Mouse (Mus musculus): Measurements from ENCODE around the gene Ly6g6d. TPM values are rescaled to one million over a fixed set of nuclear protein-coding genes. Genes with fewer than 3 reads are reported as not detected.

Ly6g6d gene
- total RNA-seq, 2 experiments from 2014 or later, result 1.1 to 2.2 TPM

GRCm38 (mm10) chr17:35097164-35097655 lies 19.3 kb upstream of the Ly6g6d start:
- DNase-seq, result peak; percentile 34

- no peak for DNase-seq
Measured at GRCm38 (mm10) chr17:35096597-35096996, 18.7 kb upstream of the Ly6g6d start.

DNA sequence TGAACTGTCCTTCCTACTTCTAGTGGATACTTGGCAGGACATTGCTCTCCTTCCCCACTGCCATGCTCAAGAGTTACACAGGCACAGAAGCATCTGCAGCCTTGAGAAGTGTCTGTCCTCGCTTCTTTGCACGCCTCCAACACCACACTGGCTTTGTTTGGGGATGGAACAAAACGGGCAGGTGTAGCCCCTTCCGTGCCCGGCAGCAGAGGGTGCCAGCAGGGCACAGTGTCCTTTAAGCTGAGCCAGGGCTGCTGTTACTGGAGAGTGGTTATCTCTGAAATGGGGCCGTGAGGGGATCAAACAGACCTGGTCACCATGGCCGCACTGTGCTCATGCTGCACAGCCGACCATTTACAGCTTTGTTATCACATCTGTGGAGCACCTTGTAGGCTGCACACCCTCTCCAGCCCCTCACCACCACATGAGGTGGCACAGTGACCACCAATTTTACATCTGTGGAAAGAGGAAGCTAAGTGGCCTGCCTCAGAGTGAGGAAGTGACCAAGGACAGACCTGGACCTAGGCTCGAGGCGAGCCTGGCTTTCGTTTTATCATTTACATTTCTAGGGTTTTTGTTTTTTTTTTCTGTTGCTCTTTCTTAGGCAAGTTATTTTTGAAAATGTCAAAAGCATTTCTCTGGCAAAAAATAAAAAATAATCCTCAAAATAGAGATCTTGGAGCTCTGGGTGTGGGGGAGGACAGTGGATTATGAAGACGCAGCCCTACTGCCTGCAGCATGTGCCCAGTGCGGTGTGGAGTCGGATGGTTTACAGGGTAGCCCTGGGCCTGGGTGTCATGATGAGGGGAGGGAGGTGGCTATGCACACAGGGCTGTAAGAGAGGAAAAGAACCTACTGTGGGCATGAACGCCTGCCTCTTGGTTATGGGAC lies 16.9 kb upstream of the Ly6g6d start:
- no peak for DNase-seq

- no peak for DNase-seq
Measured at GRCm38 (mm10) chr17:35092403-35093198, 14.7 kb upstream of the Ly6g6d start.

DNA sequence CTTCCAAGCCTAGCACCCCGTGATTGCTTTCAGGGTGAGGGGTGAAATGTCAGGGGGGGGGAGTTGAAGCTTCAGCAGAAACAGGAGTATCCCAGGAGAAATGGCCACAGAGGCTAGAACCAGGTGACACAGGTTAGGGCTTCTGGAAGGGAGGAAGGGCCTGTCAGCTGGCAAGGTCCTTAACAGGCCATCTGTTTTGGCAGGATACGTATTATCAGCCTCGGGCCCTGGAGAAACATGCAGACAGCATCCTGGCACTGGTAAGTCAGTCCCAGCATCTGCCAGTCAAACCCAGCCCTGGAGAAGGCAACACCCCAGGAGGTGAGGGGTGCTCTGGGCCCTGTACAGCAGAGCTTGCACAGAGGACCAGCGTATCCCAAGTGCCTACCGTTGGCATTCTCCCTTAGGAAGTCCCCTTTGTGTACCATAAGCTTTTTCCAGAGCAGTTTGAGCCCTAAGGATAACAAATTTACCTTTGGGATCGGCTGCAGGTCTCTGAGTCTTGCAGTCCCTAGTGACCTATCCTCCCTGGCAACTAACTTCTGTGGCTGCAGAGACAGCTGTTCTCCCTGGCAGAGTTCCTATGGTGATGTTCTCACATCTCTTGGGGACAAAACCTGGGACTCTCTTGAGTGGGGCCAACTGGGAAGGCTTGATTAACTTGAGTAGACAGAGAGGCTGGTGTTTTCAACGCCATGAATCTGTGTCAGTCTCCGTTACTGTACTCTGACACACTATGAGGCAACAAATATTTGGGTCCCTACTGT lies 12.5 kb upstream of the Ly6g6d start:
- peak; percentile 43 for DNase-seq

- peak; percentile 95 for DNase-seq
Measured at GRCm38 (mm10) chr17:35088825-35089644, 11.2 kb upstream of the Ly6g6d start, which contains the start of gene Abhd16a. Gene Abhd16a, plus strand, starts transcription at chr17:35089263.

- no peak for DNase-seq
Measured at GRCm38 (mm10) chr17:35088151-35088550, 10.3 kb upstream of the Ly6g6d start.

GRCm38 (mm10) chr17:35085208-35085865 lies 7.5 kb upstream of the Ly6g6d start, which contains the start of gene Ly6g6f:
Gene Ly6g6f, minus strand, starts transcription at chr17:35085610.
- DNase-seq, result no peak

GRCm38 (mm10) chr17:35083929-35084497 lies 6.1 kb upstream of the Ly6g6d start:
- no peak for DNase-seq

- DNase-seq, result no peak
Measured at GRCm38 (mm10) chr17:35082841-35083576, 5.1 kb upstream of the Ly6g6d start.

DNA sequence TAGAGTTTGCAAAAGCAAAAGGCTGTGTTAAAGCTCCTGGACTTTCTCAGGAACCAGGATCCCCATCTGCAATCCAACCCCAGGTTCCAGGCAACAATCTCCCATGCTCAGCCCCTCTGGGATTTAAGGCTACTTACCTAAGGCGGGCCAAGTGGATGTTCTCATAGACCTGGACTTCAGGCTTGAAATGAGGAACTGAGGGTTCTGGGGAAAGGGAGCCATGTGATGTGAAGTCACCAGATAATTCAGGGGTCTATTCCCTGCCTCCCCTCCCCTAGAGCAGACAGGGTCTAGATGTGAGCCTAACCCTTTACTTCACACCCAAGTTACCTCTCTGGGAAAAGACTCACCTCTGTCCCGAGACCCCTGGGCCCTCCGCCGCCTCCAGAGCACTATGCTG lies 2.8 kb upstream of the Ly6g6d start:
- no peak for DNase-seq

DNA sequence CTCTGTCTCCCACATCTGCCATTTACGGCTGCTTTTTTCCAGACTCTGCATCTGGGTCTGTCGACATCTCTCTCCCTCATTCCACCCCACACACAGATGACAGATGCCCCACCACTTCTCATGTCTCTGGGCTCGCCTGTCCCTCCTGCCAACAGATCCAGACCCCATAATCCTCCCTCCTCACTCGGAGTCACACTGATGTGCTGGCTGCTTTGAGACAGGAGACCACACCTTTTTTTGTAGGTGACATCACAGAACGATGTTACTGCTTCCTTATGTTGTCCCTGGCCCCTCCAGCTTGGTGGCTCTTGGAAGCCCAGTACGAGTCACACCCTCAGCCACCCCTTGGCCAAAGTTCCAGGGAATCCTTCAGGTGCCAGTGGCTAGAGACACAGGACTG lies 2.4 kb upstream of the Ly6g6d start:
- no peak for DNase-seq

DNA sequence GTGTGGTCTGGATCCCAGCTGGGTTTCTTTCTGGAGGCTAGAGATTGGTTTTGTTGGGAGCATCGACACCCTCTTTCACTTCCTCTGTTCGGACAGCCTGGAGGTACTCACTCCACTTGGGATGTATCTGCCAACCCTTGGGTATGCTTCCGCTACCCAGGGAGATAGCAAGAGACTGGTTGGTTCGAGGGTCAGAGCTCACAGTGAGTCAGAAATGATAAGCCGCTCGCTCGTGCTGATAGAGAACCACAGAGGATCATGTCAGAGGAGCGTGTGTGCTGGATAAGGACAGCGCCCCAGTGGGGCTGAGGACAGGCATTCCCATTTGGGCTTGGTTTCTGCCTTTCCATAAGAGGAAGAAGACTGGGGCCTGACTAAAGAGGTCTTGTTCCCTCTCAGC lies 1.9 kb upstream of the Ly6g6d start:
- DNase-seq, result no peak

DNA sequence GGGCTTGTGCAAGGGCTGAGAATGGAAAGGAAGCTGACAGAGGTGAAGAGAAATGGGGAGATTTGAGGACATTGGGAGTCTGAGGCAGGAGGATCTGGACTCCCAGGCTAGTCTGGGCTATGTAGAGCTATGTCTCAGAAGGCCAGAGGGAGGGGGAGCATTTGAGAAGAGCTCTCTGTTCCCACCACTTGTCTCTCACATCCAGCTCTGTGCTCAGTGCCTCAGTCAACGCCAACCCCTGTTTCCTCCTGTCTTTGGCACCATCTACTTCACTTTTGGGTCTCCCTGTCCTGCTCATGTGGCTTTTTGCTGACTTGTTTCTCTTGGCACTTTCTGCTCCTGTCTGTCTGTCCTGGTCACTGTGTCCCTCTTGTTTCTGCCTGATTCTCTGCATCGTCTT lies 580 bp downstream of the Ly6g6d start:
- no peak for DNase-seq

GRCm38 (mm10) chr17:35076507-35077176 lies 1.2 kb downstream of the Ly6g6d start, which contains the start of gene Ly6g6e:
Gene Ly6g6e, plus strand, starts transcription at chr17:35076902.
- no peak for DNase-seq

- DNase-seq, result no peak
Measured at GRCm38 (mm10) chr17:35074097-35074496, 3.8 kb downstream of the Ly6g6d start.

GRCm38 (mm10) chr17:35071454-35071853 lies 6.4 kb downstream of the Ly6g6d start:
- no peak for DNase-seq

DNA sequence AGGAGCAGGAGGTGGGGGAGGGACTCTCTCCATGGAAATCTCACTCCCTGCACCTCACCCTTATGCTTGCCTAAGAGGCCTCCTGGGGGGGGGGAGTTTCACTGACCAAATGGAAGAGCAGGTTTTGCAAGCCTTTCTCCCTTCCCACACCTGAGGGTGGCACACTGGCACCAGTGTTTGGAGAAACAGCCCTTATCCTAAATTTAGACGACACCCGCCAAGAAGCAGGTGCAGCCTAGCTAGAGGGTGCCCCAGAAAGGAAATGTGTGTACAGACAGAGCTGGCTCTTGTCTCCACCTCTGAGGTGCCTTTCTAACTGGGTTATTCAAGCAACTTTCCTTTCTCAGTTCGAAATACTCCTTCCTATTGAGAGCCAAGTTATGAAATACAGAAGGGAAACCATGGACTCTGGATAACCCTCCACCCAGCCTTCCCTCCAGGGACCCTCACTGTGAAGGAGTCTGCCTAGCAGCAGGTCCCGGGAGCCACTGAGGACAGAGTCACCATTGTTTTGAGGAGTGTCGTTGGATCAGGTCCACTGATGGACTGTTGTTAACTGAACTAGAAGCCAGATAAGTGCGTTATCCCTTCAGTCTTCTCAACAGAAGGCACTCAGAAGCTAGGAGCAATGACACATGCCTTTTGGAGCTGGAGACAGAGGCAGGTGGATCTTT lies 7.2 kb downstream of the Ly6g6d start:
- no peak for DNase-seq

Data from adrenal gland, postnatal 10 days (tissue).